Mouse (Mus musculus): ENCODE data around the gene Ccdc85a.
A peak's percentile ranks its signal among the peaks of the same experiment; 100 is the strongest.
"Not testable (repeated sequence)": the region's sequence is repeated elsewhere in the genome, so short reads cannot be mapped to it uniquely, and the experiment has no call there.

The Ccdc85a gene

GRCm38 (mm10) chr11:28439877-28440276, 144.2 kb downstream of the Ccdc85a start:
- DNase-seq (ENCODE audit: extremely low spot score, low read depth, low spot score), result no peak

GRCm38 (mm10) chr11:28422451-28423231, 161.5 kb downstream of the Ccdc85a start:
- DNase-seq (ENCODE audit: extremely low spot score, low read depth, low spot score), result no peak

GRCm38 (mm10) chr11:28415841-28416240, 168.3 kb downstream of the Ccdc85a start:
- no peak for DNase-seq (ENCODE audit: extremely low spot score, low read depth, low spot score)

- DNase-seq (ENCODE audit: extremely low spot score, low read depth, low spot score), result not testable (repeated sequence)
Observed at GRCm38 (mm10) chr11:28409880-28410279, 174.2 kb downstream of the Ccdc85a start.

- no peak for DNase-seq (ENCODE audit: extremely low spot score, low read depth, low spot score)
Observed at GRCm38 (mm10) chr11:28397166-28397565, 187.0 kb downstream of the Ccdc85a start.

GRCm38 (mm10) chr11:28375891-28376290, 208.2 kb downstream of the Ccdc85a start:
- peak; percentile 44 for DNase-seq (ENCODE audit: extremely low spot score, low read depth, low spot score)

- no peak for DNase-seq (ENCODE audit: extremely low spot score, low read depth, low spot score)
Observed at GRCm38 (mm10) chr11:28374636-28375035, 209.5 kb downstream of the Ccdc85a start.

GRCm38 (mm10) chr11:28371381-28371780, 212.7 kb downstream of the Ccdc85a start:
- DNase-seq (ENCODE audit: extremely low spot score, low read depth, low spot score), result not testable (repeated sequence)

GRCm38 (mm10) chr11:28365929-28366244, 218.2 kb downstream of the Ccdc85a start:
- DNase-seq (ENCODE audit: extremely low spot score, low read depth, low spot score), result no peak

GRCm38 (mm10) chr11:28365209-28365928, 218.8 kb downstream of the Ccdc85a start:
- peak; percentile 68 for DNase-seq (ENCODE audit: extremely low spot score, low read depth, low spot score)

- DNase-seq (ENCODE audit: extremely low spot score, low read depth, low spot score), result no peak
Observed at GRCm38 (mm10) chr11:28343465-28343864, 240.7 kb downstream of the Ccdc85a start.

- DNase-seq (ENCODE audit: extremely low spot score, low read depth, low spot score), result no peak
Observed at GRCm38 (mm10) chr11:28341887-28342286, 242.2 kb downstream of the Ccdc85a start.

GRCm38 (mm10) chr11:28339224-28340150, 244.6 kb downstream of the Ccdc85a start, which contains the start of gene Gm6685:
Gm6685 (minus strand) TSS chr11:28339867.
- DNase-seq (ENCODE audit: extremely low spot score, low read depth, low spot score), result not testable (repeated sequence)

Data from hindlimb bud, embryonic 11.5 days (tissue).